Mouse (Mus musculus): ENCODE measurements around the gene Lemd2. TPM values are rescaled to one million over a fixed set of nuclear protein-coding genes. Genes with fewer than 3 reads are reported as not detected.

Gene Lemd2
- polyA plus RNA-seq, 1 experiment from 2014 or later: 16.8 TPM

DNA sequence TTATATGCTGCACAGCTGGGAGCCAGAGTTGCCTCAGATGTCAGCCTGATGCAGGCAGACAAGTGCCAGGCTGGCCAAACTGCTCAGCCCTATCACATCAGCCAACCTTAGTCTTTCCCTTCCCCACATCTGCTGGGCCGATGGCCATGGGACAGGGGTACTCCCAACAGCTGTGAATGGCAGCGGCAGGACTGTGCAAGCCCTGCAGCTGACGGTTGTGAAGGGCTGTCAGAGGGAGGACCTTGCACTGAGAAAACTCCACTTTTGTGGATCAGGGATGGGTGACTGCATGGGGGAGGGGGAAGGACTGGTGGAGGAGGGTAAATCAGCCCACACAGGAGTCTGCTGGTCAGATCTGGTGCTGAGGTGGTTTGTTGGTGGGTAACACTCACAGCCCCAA, 22.4 kb upstream of the Lemd2 start:
- H3K4me1 ChIP-seq (replicated peaks): no peaks in the 10 kb centered on the region

DNA sequence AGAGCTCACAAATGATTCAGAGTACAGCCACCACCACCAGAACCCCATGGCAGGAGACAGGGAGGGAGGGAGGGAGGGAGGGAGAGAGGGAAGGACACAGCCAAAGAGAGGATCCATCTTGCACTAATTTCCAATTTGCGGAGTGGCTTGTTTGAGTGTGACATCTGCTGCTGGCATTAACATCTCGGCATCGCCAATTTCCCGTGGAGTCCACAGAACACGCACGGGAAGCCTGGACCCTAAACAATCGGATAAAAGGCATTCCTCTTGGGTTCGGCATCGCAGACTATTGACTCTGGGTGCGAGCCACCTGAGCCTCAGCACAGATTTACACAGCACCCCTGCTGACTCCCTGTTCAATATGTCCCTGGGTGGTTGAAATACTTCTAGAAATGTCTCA, 21.5 kb upstream of the Lemd2 start:
- peaks cover 10% of the 10 kb centered on the region; the same call in 1 of the 2 replicates for H3K9me3 ChIP-seq (replicated peaks)
- H3K4me2 ChIP-seq: no peak overlapping the region
- H3K27ac ChIP-seq (ENCODE audit: poor library complexity, severe bottlenecking): no peak overlapping the region
- WGBS: 82% methylated on average over 10 of the region's 10 CpGs
- ATAC-seq (ENCODE audit: insufficient number of reproducible peaks, low FRiP score): no peak
- no peaks in the 10 kb centered on the region for H3K36me3 ChIP-seq
- H3K4me3 ChIP-seq: no peak overlapping the region
- peaks cover 57% of the 10 kb centered on the region for H3K27me3 ChIP-seq (replicated peaks)
- H3K4me1 ChIP-seq (replicated peaks): no peaks in the 10 kb centered on the region
- no peak overlapping the region for H3K9ac ChIP-seq

More for the DNA sequence above, 22.4 kb upstream of the Lemd2 start:
- Histone ChIP-seq H3K9ac (no peak overlapping the region), H3K36me3 (no peaks in the 10 kb centered on the region), H3K9me3 (replicated peaks) (peaks cover 10% of the 10 kb centered on the region; the same call in 1 of the 2 replicates), H3K4me2 (no peak overlapping the region), H3K27ac (ENCODE audit: poor library complexity, severe bottlenecking) (no peak overlapping the region), H3K27me3 (replicated peaks) (peaks cover 57% of the 10 kb centered on the region), H3K4me3 (no peak overlapping the region)
- 45% methylated on average over 3 of the region's 3 CpGs for WGBS
- ATAC-seq (ENCODE audit: insufficient number of reproducible peaks, low FRiP score): no peak

DNA sequence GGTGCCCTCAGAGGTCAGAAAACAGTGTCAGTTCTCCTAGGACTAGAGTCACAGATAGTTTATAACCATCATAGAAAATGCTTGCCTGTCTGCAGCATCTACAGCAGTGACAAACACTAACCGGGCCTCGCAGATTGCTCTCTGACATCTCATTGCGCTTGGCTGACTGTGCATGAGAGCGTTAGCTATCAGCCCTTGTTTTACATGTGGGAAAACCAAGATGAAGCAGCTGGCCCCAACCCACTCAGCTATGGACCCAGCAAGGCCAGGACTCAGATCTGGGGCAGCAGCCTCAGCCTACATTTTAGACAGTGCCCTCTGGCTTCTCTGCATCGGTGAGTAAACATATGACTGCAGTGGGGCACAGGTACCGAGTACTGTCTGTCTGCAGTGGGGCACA, 19.6 kb upstream of the Lemd2 start:
- WGBS: 86% methylated on average over 6 of the region's 6 CpGs
- H3K9me3 ChIP-seq (replicated peaks): peaks cover 10% of the 10 kb centered on the region; the same call in 1 of the 2 replicates
- no peak overlapping the region for H3K4me3 ChIP-seq
- no peak overlapping the region for H3K9ac ChIP-seq
- H3K36me3 ChIP-seq: no peaks in the 10 kb centered on the region
- ATAC-seq (ENCODE audit: insufficient number of reproducible peaks, low FRiP score): no peak
- H3K4me1 ChIP-seq (replicated peaks): no peaks in the 10 kb centered on the region
- H3K27ac ChIP-seq (ENCODE audit: poor library complexity, severe bottlenecking): no peak overlapping the region
- peaks cover 47% of the 10 kb centered on the region for H3K27me3 ChIP-seq (replicated peaks)
- no peak overlapping the region for H3K4me2 ChIP-seq

DNA sequence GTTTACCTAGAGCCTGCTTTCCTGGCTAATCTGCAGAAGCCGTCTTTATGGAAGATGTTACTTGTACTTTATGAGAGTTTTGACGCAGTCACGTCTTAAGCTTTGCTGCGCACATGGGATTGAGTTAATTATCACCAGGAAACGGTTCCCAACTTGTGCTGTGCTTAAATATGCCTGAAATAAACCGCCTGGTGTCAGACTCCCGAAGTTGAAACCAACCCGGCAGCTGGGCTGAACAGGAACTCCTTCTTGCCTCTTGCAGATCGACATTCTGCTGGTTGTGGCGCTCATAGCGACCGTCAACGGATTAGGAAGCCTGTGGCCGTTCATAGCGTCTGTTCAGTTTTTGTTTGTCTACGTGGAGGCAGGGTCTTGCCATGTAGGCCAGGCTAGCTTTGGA, 17.3 kb upstream of the Lemd2 start:
- H3K9ac ChIP-seq: no peak overlapping the region
- no peaks in the 10 kb centered on the region for H3K4me1 ChIP-seq (replicated peaks)
- no peak overlapping the region for H3K4me2 ChIP-seq
- no peak for ATAC-seq (ENCODE audit: insufficient number of reproducible peaks, low FRiP score)
- H3K9me3 ChIP-seq (replicated peaks): peaks cover 10% of the 10 kb centered on the region; the same call in 1 of the 2 replicates
- no peaks in the 10 kb centered on the region for H3K36me3 ChIP-seq
- H3K27ac ChIP-seq (ENCODE audit: poor library complexity, severe bottlenecking): no peak overlapping the region
- no peak overlapping the region for H3K4me3 ChIP-seq
- peaks cover 37% of the 10 kb centered on the region for H3K27me3 ChIP-seq (replicated peaks)
- WGBS: 83% methylated on average over 16 of the region's 16 CpGs

DNA sequence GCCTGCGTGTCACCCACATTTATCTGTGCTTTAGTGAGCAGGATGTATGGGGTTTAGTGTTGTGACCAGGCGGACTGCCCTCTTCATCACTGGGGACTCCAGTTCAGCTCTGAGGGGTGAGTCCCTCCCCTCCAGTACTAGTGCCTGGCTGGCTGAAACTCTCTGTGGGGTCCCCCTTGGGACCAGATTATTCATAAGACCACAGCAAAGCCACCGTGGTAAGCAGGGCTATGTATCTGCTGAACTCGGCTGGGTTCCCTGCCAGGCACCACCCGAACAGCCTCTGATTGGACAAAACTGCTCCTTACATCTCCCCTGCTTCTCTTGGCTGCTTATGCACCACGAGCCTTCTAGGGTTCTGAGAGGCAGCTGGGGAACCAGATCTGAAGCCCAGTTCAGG, 14.6 kb upstream of the Lemd2 start:
- no peak overlapping the region for H3K27ac ChIP-seq (ENCODE audit: poor library complexity, severe bottlenecking)

DNA sequence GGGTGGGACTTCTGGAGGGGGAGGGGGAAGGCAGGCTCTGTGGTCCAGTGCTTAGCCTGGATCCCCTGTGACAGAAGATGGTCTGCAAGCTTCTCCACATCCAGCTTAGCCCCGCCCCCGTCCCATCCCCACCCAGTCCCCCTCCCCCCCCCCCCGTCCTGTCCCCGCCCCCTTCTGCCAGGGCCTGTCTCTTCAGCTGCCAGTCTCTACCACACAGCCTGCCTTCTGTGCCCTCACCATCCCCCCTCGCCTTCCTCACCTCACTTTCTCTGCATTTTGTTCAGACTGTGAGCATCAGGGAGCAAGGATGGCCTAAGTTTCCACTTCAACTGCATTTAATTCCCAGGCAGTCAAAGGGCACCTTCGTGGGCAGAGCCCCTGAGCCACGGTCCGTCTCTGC, 14.1 kb upstream of the Lemd2 start:
- no peak overlapping the region for H3K4me2 ChIP-seq
- H3K9ac ChIP-seq: no peak overlapping the region
- H3K4me3 ChIP-seq: no peak overlapping the region
- H3K36me3 ChIP-seq: no peaks in the 10 kb centered on the region
- peaks cover 24% of the 10 kb centered on the region; the same call in 1 of the 2 replicates for H3K27me3 ChIP-seq (replicated peaks)
- H3K9me3 ChIP-seq (replicated peaks): peaks cover 10% of the 10 kb centered on the region; the same call in 1 of the 2 replicates
- H3K27ac ChIP-seq (ENCODE audit: poor library complexity, severe bottlenecking): no peak overlapping the region
- 39% methylated on average over 8 of the region's 8 CpGs for WGBS
- no peaks in the 10 kb centered on the region for H3K4me1 ChIP-seq (replicated peaks)
- ATAC-seq (ENCODE audit: insufficient number of reproducible peaks, low FRiP score): no peak

More for the DNA sequence above, 14.6 kb upstream of the Lemd2 start:
- 58% methylated on average over 6 of the region's 6 CpGs for WGBS
- Histone ChIP-seq H3K9me3 (replicated peaks) (peaks cover 10% of the 10 kb centered on the region; the same call in 1 of the 2 replicates), H3K9ac (no peak overlapping the region), H3K4me2 (no peak overlapping the region), H3K4me3 (no peak overlapping the region), H3K4me1 (replicated peaks) (no peaks in the 10 kb centered on the region), H3K27me3 (replicated peaks) (peaks cover 24% of the 10 kb centered on the region; the same call in 1 of the 2 replicates), H3K36me3 (no peaks in the 10 kb centered on the region)
- ATAC-seq (ENCODE audit: insufficient number of reproducible peaks, low FRiP score): no peak

DNA sequence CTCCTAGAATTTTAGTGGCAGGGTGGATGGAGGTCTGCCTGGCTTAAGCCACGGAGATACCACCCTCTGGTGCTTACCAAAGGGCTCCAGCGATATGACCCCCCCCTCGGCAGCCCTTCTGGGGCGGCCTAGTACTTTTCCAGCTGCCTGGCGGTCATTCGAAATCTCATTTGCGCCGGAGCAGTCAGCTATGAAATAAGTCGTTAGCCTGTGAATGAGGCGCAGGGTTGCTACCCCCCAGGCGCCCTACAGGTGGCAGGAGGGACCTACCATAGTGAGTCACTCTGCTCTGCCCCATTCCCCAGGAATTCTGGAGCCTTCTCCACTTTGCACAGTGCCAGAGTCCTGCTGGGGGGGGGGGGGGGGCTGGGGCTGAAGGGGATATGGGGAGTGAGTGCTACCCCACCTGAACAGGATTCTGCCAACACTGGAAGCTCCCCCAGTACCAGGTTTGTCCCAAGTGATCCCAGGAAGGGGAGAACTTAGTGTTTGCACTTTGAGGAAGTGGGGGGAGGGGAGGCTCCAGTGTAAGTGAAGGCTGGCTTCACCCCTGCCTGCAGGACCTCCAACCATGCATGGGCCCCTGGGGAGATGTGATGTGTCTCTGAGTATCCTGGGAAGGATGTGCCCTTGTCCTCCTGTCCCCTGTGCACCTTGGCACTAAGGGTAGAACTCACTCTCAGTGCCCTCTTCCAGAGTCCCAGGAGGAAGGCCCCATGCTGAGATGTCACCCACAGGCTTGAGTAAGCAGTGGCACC, 8.7 kb upstream of the Lemd2 start:
- no peak overlapping the region for H3K27ac ChIP-seq (ENCODE audit: poor library complexity, severe bottlenecking)
- no peak overlapping the region for H3K4me3 ChIP-seq
- no peaks in the 10 kb centered on the region for H3K9me3 ChIP-seq (replicated peaks)
- H3K36me3 ChIP-seq: no peaks in the 10 kb centered on the region
- no peak overlapping the region for H3K9ac ChIP-seq
- ATAC-seq (ENCODE audit: insufficient number of reproducible peaks, low FRiP score): peak; percentile 72; the same call in 1 of the 2 replicates
- 10% methylated on average over 11 of the region's 11 CpGs for WGBS
- peak overlapping the region; percentile 44 for H3K4me2 ChIP-seq
- peaks cover 10% of the 10 kb centered on the region; the same call in 1 of the 2 replicates for H3K4me1 ChIP-seq (replicated peaks)
- peaks cover 36% of the 10 kb centered on the region for H3K27me3 ChIP-seq (replicated peaks)

DNA sequence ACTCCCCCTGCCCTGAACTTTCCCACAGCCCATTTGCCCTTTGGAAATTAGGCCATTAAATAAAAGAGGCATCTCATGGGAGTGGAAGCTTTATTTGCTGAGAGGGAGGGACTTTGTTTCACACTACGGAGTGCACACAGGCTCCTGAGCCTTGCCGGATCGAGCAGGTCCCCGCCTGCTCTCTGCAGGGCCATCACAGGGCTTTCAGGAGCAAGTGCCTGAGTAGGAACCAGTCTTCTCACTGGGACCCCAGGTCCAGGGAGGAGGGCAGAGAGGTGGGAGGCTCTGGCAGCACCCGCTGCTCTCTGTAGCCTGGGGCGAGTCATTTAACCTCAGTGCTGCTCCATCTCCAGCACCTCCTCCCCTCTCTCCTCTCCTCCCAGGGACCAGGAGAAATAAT, 7.7 kb upstream of the Lemd2 start:
- no peak overlapping the region for H3K4me2 ChIP-seq
- peaks cover 28% of the 10 kb centered on the region for H3K27me3 ChIP-seq (replicated peaks)
- 46% methylated on average over 6 of the region's 6 CpGs for WGBS
- ATAC-seq (ENCODE audit: insufficient number of reproducible peaks, low FRiP score): no peak
- H3K9me3 ChIP-seq (replicated peaks): no peaks in the 10 kb centered on the region
- H3K27ac ChIP-seq (ENCODE audit: poor library complexity, severe bottlenecking): no peak overlapping the region
- H3K4me1 ChIP-seq (replicated peaks): peaks cover 10% of the 10 kb centered on the region; the same call in 1 of the 2 replicates
- H3K4me3 ChIP-seq: no peak overlapping the region
- no peak overlapping the region for H3K9ac ChIP-seq
- H3K36me3 ChIP-seq: no peaks in the 10 kb centered on the region

DNA sequence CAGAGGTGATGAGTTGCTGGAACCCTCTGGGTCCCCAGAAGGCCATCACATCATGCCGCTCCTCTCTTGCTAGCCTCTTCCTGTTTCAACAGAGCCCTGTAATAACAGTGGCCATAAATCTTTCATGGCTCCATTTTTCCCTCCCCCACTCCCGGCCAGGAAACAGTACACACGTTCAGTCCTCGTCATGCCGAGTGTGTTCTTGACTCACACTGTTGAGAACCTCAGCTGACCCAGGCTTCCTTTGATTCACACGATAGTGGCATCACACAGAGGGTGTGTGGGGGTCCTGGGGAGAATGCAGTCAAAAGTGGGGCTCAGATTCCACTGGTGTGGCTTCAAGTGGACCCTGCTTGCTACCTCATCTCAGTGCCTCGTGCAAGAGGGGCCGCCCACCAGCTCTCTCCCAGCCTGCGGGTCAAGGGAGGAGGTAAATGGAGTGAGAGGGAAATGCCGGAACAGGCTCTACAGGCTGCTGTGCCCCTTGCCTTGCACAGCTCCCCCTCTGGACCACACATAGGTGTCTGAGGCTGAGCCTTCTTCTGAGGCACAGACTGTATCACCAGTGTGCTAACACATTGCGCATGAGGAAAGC, 2.9 kb upstream of the Lemd2 start:
- no peak overlapping the region for H3K4me3 ChIP-seq
- no peak for ATAC-seq (ENCODE audit: insufficient number of reproducible peaks, low FRiP score)
- H3K4me2 ChIP-seq: no peak overlapping the region
- no peak overlapping the region for H3K27ac ChIP-seq (ENCODE audit: poor library complexity, severe bottlenecking)
- peaks cover 10% of the 10 kb centered on the region for H3K4me1 ChIP-seq (replicated peaks)
- H3K9ac ChIP-seq: no peak overlapping the region
- WGBS: 55% methylated on average over 11 of the region's 11 CpGs
- H3K27me3 ChIP-seq (replicated peaks): peaks cover 22% of the 10 kb centered on the region
- no peaks in the 10 kb centered on the region for H3K9me3 ChIP-seq (replicated peaks)
- H3K36me3 ChIP-seq: peaks cover 4% of the 10 kb centered on the region

DNA sequence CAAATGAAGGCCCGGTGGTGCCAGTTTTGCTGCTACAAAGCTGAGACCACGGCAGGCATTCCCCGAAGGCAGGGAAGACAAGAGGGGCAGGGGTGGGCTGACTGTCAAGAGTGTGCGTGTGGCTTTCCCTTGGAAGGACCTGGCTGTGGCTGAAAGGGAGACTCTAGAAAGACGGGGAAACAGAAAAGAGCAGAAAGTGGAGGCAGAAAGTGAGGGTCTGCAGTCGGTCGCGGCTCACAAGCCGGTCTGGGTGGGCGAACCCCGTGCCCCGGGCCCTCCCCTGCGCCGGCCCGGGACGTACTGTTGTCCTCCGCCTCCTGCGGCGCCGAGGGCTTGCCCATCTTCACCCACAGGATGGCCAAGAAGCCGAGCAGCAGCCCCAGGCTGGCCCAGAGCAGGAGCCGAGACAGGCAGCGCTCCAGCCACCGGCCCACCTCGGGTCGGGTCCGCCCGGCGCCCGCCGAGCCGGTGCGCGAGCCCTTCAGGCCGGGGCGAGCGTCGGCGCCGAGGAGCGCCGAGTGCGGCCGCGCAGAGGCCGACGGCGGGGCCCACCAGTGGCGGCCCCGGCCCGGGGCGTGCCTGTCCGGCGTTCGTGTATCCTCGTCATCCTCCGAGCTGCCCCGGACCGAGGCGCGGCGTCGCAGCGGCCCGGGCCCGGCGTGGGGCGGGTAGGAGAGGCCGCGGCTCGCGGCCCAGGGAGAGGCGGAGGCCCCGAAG, 753 bp downstream of the Lemd2 start:
- Histone ChIP-seq H3K9me3 (replicated peaks) (no peaks in the 10 kb centered on the region; the same call in 1 of the 2 replicates), H3K4me3 (peak overlapping the region; percentile 92), H3K27ac (ENCODE audit: poor library complexity, severe bottlenecking) (peak overlapping the region; percentile 92), H3K27me3 (replicated peaks) (peaks cover 3% of the 10 kb centered on the region; the same call in 1 of the 2 replicates), H3K9ac (peak overlapping the region; percentile 98), H3K4me1 (replicated peaks) (peaks cover 22% of the 10 kb centered on the region), H3K36me3 (peaks cover 40% of the 10 kb centered on the region), H3K4me2 (peak overlapping the region; percentile 97)
- ATAC-seq (ENCODE audit: insufficient number of reproducible peaks, low FRiP score): peak; percentile 61; the same call in 1 of the 2 replicates
- WGBS: under 1% methylated on average over 72 of the region's 74 CpGs

DNA sequence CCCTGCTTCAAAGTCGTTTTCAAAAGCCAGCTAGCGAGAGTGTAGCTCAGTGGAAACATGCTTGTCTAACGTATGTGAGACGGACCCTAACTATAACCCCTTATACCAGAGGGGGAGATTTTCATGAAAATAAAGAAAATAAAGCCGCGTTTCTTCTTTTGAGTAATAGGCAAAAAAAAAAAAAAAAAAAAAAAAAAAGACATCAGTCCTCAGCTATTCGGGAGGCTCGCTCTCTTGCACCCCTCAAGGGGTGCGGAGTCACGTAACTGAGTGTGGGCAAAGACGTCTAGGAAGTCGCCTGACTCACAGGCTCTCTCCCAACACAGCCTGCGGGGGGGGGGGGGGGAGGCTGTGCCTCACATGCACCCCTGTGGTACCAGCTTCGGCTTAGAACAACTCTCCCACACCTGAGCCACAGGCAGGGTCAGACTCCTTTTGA, 1.3 kb downstream of the Lemd2 start:
- H3K4me2 ChIP-seq: peak overlapping the region; percentile 97
- H3K27ac ChIP-seq (ENCODE audit: poor library complexity, severe bottlenecking): peak overlapping the region; percentile 92; the same call in 1 of the 2 replicates
- peak overlapping the region; percentile 98 for H3K9ac ChIP-seq
- 47% methylated on average over 14 of the region's 14 CpGs for WGBS
- H3K4me3 ChIP-seq: peak overlapping the region; percentile 92
- H3K9me3 ChIP-seq (replicated peaks): no peaks in the 10 kb centered on the region; the same call in 1 of the 2 replicates
- H3K27me3 ChIP-seq (replicated peaks): 0 out of 2 replicates have a peak, but pooled peaks cover 3% of the 10 kb centered on the region
- H3K36me3 ChIP-seq: peaks cover 45% of the 10 kb centered on the region
- H3K4me1 ChIP-seq (replicated peaks): peaks cover 22% of the 10 kb centered on the region
- ATAC-seq (ENCODE audit: insufficient number of reproducible peaks, low FRiP score): no peak

Data from heart, embryonic 12.5 days (tissue).